Mouse (Mus musculus): ENCODE results near the gene Gm18336.
"Not testable (repeated sequence)": the region's sequence is repeated elsewhere in the genome, so short reads cannot be mapped to it uniquely, and the experiment has no call there.

GRCm38 (mm10) chrX:73398636-73399035, at the start of gene Gm18336:
- TF ChIP-seq CTCF (IDR thresholded peaks at IDR 0.05; ENCODE audit: borderline replicate concordance, control insufficient read depth, extremely low read depth, insufficient read depth, low read length, poor library complexity); POLR2A (IDR thresholded peaks at IDR 0.05; ENCODE audit: control insufficient read depth, extremely low read depth, insufficient read depth, low read length, poor library complexity): not testable (repeated sequence)
